Mouse (Mus musculus) left cerebral cortex, adult 2 months (tissue): Measurements from ENCODE around the gene Olfr1099. TPM values are rescaled to one million over a fixed set of nuclear protein-coding genes. Genes with fewer than 3 reads are reported as not detected.

ENCODE experiments used
- DNase-seq, 2 experiments: peaks; one replicate each; pipeline ENCODE4 v3.0.0; 2021 to 2022; ENCODE audit warnings: low spot score in 2 of 2, mixed read lengths in 1 of 2; ENCODE audit errors: extremely low spot score in 1 of 2
- H3K27ac ChIP-seq: fragments of 200-600 bp; 2 replicates; pipeline ENCODE4 v1.8.1; 2022
- H3K4me3 ChIP-seq: fragments of 200-600 bp; 2 replicates; pipeline ENCODE4 v1.8.1; 2022
- CTCF ChIP-seq: fragments of 200-600 bp; IDR thresholded peaks from 2 replicates; pipeline ENCODE4 v1.8.1; 2022; ENCODE audit warnings: antibody characterized with exemption, mild to moderate bottlenecking, moderate library complexity
- intact Hi-C: fragments of 180-260 bp; cut with DNase I; formaldehyde crosslinking; loops from one replicate; pipeline ENCODE4 v1.15.1; 2025
- long read RNA-seq, 2 experiments: library from polyadenylated mRNA; stranded (forward); transcript quantifications; one replicate each; pipeline ENCODE4 v2.0.0; 2021; ENCODE audit warnings: borderline mapping rate in 2 of 2
- total RNA-seq, 2 experiments: library from RNA; stranded (reverse); gene quantifications; 2 replicates each; pipeline ENCODE4 v1.2.3; 2021

Gene Olfr1099
- not detected for total RNA-seq
- long read RNA-seq, experiment 1 = 0 reads
- long read RNA-seq, experiment 2 = 0 reads

DNA sequence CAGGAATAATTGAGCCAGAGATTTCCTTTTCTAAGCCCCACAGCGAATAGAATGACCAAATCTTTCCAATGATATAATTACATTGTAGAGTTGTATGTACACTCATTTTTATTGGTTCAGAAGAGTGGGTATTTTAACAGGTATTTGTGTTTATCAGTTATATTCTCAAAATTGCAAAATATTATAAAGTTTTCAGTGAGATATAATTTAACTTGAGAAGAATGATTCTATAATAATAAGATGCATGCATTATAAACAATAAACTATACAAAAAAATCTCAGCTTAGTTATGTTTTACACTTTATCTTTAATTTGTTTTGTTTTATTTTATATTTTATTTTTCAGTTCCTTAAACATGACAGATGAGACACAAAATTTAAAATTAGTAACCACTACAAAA, at the start of gene Olfr1099:
TSS of gene Olfr1099 (minus strand) at position 101 of the 400 bp plus-strand sequence.
- Histone ChIP-seq H3K4me3 (no peak within 1 kb of the TSS), H3K27ac (no peak within 1 kb of the TSS)
- TF ChIP-seq CTCF = no peak
- DNase-seq = no peak
- intact Hi-C loops = no loop called here

DNA sequence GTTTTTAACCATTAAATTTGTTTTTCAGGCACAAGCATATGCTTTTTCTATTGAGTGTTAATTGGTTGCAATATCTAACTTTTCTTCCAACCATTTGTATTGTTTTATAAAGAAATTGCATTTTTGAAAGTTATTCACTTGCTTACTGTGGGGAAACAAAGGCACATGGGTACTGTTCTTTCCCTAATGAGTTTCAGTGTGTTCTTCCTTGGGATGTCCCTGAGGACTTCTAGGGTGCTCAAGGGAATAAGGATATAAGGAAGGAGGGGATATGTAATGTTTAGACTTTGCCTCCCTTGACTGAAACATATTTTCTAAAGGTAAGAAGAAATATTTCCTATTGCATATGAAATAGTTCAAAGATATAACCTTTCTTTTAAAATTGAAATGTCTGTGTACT, 37.6 kb upstream of the Olfr1099 start, which contains the start of gene Olfr1102:
TSS of gene Olfr1102 (plus strand) at position 301 of the 400 bp plus-strand sequence.
- Histone ChIP-seq H3K27ac (no peak within 1 kb of the TSS), H3K4me3 (no peak within 1 kb of the TSS)
- intact Hi-C loops = no loop called here
- no peak for TF ChIP-seq CTCF
- no peak for DNase-seq

DNA sequence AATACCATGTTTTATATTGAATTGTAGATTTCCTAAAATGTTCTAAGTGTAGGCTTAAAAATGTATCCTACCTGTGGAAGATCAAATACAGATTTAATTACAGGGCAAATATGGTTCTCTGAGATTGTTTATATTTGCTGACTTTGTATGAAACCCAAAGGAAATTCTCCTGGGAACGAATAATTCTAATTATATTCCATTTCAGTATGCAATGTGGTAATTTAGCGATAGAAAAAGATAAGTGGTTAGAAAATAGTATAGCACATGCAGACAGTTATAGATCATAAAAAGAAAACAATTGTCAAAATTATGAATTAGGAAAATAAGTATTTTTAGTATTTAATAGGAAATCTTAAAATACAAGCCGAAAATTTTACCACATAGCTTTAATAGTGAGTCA, 30.6 kb upstream of the Olfr1099 start, which contains the start of gene Olfr1101:
TSS of gene Olfr1101 (minus strand) at position 101 of the 400 bp plus-strand sequence.
- no peak for TF ChIP-seq CTCF
- intact Hi-C loops = no loop called here
- H3K4me3 ChIP-seq = no peak within 1 kb of the TSS
- no peak within 1 kb of the TSS for H3K27ac ChIP-seq
- DNase-seq = no peak

DNA sequence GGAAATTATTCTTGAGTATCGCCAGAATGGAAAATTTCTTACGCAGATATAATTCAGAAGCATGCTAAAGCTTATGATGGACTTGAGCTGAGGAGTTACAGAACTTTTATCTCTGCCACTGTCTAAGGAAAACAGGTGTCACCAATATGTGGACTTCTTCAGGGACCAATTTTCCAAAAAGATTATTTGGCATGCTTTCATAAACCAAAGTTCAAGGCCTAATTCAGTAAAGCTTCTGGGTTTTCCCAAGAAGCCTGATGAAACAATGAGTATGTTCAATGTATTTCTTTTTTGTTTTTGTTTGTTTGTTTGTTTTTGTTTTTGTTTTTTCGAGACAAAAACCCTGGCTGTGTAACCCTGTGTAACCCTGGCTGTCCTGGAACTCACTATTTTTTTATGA, 19.4 kb upstream of the Olfr1099 start, which contains the start of gene Olfr1100:
TSS of gene Olfr1100 (minus strand) at position 101 of the 400 bp plus-strand sequence.
- intact Hi-C loops = no loop called here
- no peak for TF ChIP-seq CTCF
- Histone ChIP-seq H3K4me3 (no peak within 1 kb of the TSS), H3K27ac (no peak within 1 kb of the TSS)
- no peak for DNase-seq

DNA sequence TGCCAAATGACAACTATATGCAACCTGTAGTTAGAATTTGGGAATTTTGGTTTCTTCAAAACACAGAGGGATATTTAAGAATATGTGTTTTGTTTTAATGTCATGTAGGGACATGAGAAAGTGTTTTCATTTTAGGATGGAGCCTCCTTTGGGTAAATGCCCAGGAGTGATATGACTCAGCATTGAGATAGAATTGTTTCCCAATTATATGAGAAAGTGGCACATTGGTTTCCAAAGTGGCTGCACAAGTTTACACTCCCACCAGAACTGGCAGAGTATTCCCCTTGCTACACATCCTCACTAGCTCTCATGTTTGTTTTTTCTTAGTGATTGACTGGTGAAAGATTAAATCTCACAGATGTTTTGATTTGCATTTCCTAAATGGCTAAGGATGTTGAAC, 33.9 kb downstream of the Olfr1099 start:
- Histone ChIP-seq H3K27ac (no peak overlapping the region), H3K4me3 (no peak overlapping the region)
- DNase-seq = no peak
- TF ChIP-seq CTCF = no peak
- intact Hi-C loops = no loop called here

DNA sequence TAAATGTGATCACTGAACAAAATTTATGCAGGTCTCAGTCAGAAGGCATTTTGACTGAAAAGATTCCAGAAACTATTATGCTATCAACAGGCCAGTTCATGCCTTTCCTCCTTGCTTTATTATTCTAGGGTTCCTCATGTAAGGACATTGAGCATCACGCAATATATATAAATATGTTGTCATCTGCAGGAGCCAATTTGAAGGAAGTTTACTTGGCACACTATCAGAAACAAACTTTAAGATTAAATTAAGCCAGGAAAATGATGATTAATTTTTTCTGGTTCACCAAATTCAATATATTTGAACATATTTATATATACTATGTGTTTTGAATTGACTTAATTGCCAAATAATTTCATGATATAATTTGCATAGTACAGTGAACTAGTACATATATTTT, 36.0 kb downstream of the Olfr1099 start, which contains the start of gene Olfr1098:
TSS of gene Olfr1098 (minus strand) at position 101 of the 400 bp plus-strand sequence.
- TF ChIP-seq CTCF = no peak
- no peak within 1 kb of the TSS for H3K4me3 ChIP-seq
- intact Hi-C loops = no loop called here

DNA sequence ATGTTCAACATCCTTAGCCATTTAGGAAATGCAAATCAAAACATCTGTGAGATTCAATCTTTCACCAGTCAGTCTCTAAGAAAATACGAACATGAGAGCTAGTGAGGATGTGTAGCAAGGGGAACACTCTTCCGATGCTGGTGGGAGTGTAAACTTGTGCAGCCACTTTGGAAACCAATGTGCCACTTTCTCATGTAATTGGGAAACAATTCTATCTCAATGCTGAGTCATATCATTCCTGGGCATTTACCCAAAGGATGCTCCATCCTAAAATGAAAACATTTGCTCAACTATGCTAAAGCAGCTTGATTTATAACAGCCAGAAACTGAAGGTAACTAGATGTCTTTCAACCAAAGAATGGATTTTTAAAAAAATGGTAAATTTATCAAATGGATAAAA, 54.8 kb downstream of the Olfr1099 start:
- intact Hi-C loops = no loop called here
- Histone ChIP-seq H3K27ac (no peak overlapping the region), H3K4me3 (no peak overlapping the region)
- no peak for DNase-seq
- TF ChIP-seq CTCF = no peak

More for the DNA sequence above, 36.0 kb downstream of the Olfr1099 start, which contains the start of gene Olfr1098:
- no peak within 1 kb of the TSS for H3K27ac ChIP-seq
- no peak for DNase-seq

Other genes with a start within 250 kb of the Olfr1099 start
- not detected for gene Olfr1089, start 227.0 kb downstream of the Olfr1099 start, total RNA-seq
- not detected for gene Olfr1090, start 201.7 kb downstream of the Olfr1099 start, total RNA-seq
- gene Olfr1093, start 178.2 kb downstream of the Olfr1099 start, total RNA-seq = not detected
- gene Olfr141, start 150.7 kb downstream of the Olfr1099 start, total RNA-seq = not detected
- not detected for gene Olfr1094, start 136.0 kb downstream of the Olfr1099 start, total RNA-seq
- gene Olfr1095, start 109.0 kb downstream of the Olfr1099 start, total RNA-seq = not detected
- gene Gm13723, start 85.9 kb downstream of the Olfr1099 start, total RNA-seq = not detected
- not detected for gene Olfr1097, start 68.5 kb downstream of the Olfr1099 start, total RNA-seq
- not detected for gene Olfr1098, start 36.1 kb downstream of the Olfr1099 start, total RNA-seq
- not detected for gene Olfr1100, start 19.3 kb upstream of the Olfr1099 start, total RNA-seq
- not detected for gene Olfr1101, start 30.5 kb upstream of the Olfr1099 start, total RNA-seq
- not detected for gene Olfr1102, start 37.7 kb upstream of the Olfr1099 start, total RNA-seq
- not detected for gene Olfr1104, start 66.4 kb upstream of the Olfr1099 start, total RNA-seq
- gene Olfr1105, start 75.8 kb upstream of the Olfr1099 start, total RNA-seq = not detected
- not detected for gene Olfr1106, start 91.6 kb upstream of the Olfr1099 start, total RNA-seq
- not detected for gene Olfr1107, start 115.1 kb upstream of the Olfr1099 start, total RNA-seq
- gene Olfr1109, start 135.3 kb upstream of the Olfr1099 start, total RNA-seq = not detected
- not detected for gene Olfr259, start 153.9 kb upstream of the Olfr1099 start, total RNA-seq
- not detected for gene Olfr1110, start 179.6 kb upstream of the Olfr1099 start, total RNA-seq
- gene Olfr1111, start 191.9 kb upstream of the Olfr1099 start, total RNA-seq = not detected
- gene Olfr1112, start 227.1 kb upstream of the Olfr1099 start, total RNA-seq = not detected
- not detected for gene Olfr1113, start 248.3 kb upstream of the Olfr1099 start, total RNA-seq